Mouse (Mus musculus): ENCODE results near the gene Dagla. TPM values are rescaled to one million over a fixed set of nuclear protein-coding genes. Genes with fewer than 3 reads are reported as not detected.

Dagla gene
- polyA plus RNA-seq, 1 experiment from 2014 or later = 1.3 TPM

DNA sequence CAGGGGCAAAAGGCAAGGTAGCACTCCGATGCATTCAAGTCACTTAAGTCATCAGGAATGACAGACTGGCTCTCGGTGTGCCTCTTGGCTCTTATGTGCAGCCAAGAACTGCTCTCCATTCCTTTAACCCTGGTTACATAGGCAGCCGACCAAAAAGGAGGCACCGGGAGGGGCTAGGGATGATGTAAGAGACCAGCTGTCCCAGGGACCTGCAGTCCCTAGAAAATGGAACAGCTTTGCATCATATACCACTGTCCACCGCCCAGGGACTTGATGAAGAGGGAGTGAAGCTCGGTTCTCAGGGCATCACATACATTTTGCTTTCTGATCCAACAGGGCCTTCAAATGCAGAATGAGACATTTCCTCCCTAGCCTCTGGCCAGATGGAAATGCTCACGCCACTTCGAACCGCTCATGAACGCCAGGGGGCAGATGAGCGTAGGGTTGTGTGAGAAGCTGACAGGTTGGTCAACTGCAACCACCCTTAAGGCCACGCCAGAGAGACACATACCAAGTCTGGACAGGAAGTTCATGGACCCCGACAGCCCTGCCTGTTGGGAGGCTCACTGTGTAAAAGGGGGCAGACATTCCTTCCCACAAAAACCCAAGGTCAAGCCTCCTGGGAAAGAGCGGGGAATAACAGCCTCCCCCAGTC, 38.4 kb downstream of the Dagla start:
- Histone ChIP-seq H3K36me3 (ENCODE audit: control insufficient read depth, insufficient read depth) (no peaks in the 10 kb centered on the region; the same call in 1 of the 2 replicates), H3K27me3 (replicated peaks; ENCODE audit: control insufficient read depth, insufficient read depth, low read length) (no peaks in the 10 kb centered on the region), H3K4me1 (replicated peaks; ENCODE audit: control insufficient read depth, insufficient read depth, low read length) (peaks cover 13% of the 10 kb centered on the region; the same call in 1 of the 2 replicates), H3K9me3 (ENCODE audit: control insufficient read depth) (no peaks in the 10 kb centered on the region), H3K27ac (ENCODE audit: low read depth, low read length) (peak overlapping the region; percentile 41), H3K4me2 (replicated peaks; ENCODE audit: low read depth) (no peak overlapping the region), H3K9ac (ENCODE audit: low read depth, low read length) (no peak overlapping the region), H3K4me3 (ENCODE audit: low read depth, low read length) (no peak overlapping the region)
- TF ChIP-seq CTCF (IDR thresholded peaks at IDR 0.05; ENCODE audit: low read depth) = peak; percentile 94
- ATAC-seq = peak; percentile 20; the same call in 1 of the 2 replicates
- WGBS = 27% methylated on average over 14 of the region's 14 CpGs

- no peak for TF ChIP-seq CTCF (IDR thresholded peaks at IDR 0.05; ENCODE audit: low read depth)
- H3K27ac ChIP-seq (ENCODE audit: low read depth, low read length) = no peak overlapping the region
These were observed 43.3 kb downstream of the Dagla start for GRCm38 (mm10) chr19:10261369-10261768.

DNA sequence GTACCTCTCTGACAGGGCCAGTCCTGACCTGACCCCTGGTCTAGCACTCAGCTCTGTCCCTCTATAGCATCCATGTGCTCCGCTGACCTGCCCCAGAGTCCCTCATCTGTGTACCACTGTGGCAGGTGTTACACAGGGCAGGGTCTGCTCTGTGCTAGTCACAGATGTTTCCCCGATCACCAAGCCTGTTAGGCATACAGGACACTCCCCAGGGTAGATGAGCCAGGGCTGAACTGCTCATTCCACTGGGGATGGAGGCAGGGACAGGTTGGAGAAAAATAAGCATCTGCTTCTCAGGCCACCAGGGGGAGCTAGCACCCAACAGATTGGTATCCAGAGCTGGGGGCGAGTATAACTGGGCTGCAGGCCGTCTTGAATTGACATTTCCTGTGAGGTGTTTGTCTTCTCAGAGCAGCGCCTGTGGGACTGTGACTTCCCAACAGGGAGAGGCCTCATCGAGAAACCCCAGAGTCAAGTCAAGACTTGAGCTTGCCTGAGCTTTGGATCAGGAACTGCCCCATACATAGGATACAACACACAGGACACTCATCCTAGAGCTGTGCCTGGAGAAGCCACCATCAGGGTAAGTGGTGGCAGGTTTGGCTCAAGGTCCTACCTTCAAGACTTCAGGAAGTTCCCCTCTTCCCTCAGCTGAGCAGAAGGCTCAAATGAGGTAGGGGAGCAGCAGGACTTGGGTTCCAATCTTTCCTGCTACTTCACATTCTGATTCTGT, 46.2 kb downstream of the Dagla start:
- WGBS = 21% methylated on average over 6 of the region's 6 CpGs

More at GRCm38 (mm10) chr19:10261369-10261768, 43.3 kb downstream of the Dagla start:
- Histone ChIP-seq H3K4me2 (replicated peaks; ENCODE audit: low read depth) (no peak overlapping the region), H3K9ac (ENCODE audit: low read depth, low read length) (no peak overlapping the region), H3K27me3 (replicated peaks; ENCODE audit: control insufficient read depth, insufficient read depth, low read length) (no peaks in the 10 kb centered on the region), H3K36me3 (ENCODE audit: control insufficient read depth, insufficient read depth) (no peaks in the 10 kb centered on the region; the same call in 1 of the 2 replicates), H3K9me3 (ENCODE audit: control insufficient read depth) (no peaks in the 10 kb centered on the region), H3K4me1 (replicated peaks; ENCODE audit: control insufficient read depth, insufficient read depth, low read length) (no peaks in the 10 kb centered on the region; the same call in 1 of the 2 replicates), H3K4me3 (ENCODE audit: low read depth, low read length) (no peak overlapping the region)
- 50% methylated on average over 7 of the region's 7 CpGs for WGBS
- peak; percentile 64 for ATAC-seq

DNA sequence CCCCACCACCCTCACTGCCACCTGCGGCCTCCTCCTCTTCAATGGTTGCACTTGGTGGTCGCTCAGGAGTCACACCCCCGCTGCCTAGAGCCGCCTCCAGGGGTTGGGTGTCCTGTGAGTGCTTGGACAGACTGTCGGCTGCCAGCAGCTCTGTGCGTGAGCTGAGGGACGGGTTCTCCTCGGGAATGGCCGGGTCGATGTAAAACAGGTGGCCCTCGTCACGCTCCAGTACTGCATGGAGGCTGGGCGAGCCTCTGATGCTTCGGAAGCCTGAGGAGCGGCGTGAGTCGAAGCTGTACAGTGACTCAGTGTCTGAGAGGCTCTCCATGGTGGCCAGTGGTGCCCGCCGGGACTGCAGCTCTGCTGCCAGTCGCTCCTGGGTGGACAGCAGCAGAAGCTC, 56.5 kb downstream of the Dagla start:
- no peak overlapping the region for H3K4me3 ChIP-seq (ENCODE audit: low read depth, low read length)
- TF ChIP-seq CTCF (IDR thresholded peaks at IDR 0.05; ENCODE audit: low read depth) = no peak
- H3K4me1 ChIP-seq (replicated peaks; ENCODE audit: control insufficient read depth, insufficient read depth, low read length) = no peaks in the 10 kb centered on the region
- H3K9ac ChIP-seq (ENCODE audit: low read depth, low read length) = no peak overlapping the region
- H3K27ac ChIP-seq (ENCODE audit: low read depth, low read length) = no peak overlapping the region
- WGBS = 59% methylated on average over 20 of the region's 20 CpGs
- H3K36me3 ChIP-seq (ENCODE audit: control insufficient read depth, insufficient read depth) = no peaks in the 10 kb centered on the region
- ATAC-seq = no peak
- H3K9me3 ChIP-seq (ENCODE audit: control insufficient read depth) = no peaks in the 10 kb centered on the region
- no peaks in the 10 kb centered on the region for H3K27me3 ChIP-seq (replicated peaks; ENCODE audit: control insufficient read depth, insufficient read depth, low read length)
- H3K4me2 ChIP-seq (replicated peaks; ENCODE audit: low read depth) = no peak overlapping the region

More for the DNA sequence above, 46.2 kb downstream of the Dagla start:
- Histone ChIP-seq H3K9ac (ENCODE audit: low read depth, low read length) (no peak overlapping the region), H3K4me2 (replicated peaks; ENCODE audit: low read depth) (no peak overlapping the region), H3K9me3 (ENCODE audit: control insufficient read depth) (no peaks in the 10 kb centered on the region), H3K36me3 (ENCODE audit: control insufficient read depth, insufficient read depth) (no peaks in the 10 kb centered on the region; the same call in 1 of the 2 replicates), H3K27me3 (replicated peaks; ENCODE audit: control insufficient read depth, insufficient read depth, low read length) (no peaks in the 10 kb centered on the region), H3K27ac (ENCODE audit: low read depth, low read length) (no peak overlapping the region), H3K4me3 (ENCODE audit: low read depth, low read length) (no peak overlapping the region), H3K4me1 (replicated peaks; ENCODE audit: control insufficient read depth, insufficient read depth, low read length) (no peaks in the 10 kb centered on the region)
- peak; percentile 98 for TF ChIP-seq CTCF (IDR thresholded peaks at IDR 0.05; ENCODE audit: low read depth)
- ATAC-seq = peak; percentile 39

DNA sequence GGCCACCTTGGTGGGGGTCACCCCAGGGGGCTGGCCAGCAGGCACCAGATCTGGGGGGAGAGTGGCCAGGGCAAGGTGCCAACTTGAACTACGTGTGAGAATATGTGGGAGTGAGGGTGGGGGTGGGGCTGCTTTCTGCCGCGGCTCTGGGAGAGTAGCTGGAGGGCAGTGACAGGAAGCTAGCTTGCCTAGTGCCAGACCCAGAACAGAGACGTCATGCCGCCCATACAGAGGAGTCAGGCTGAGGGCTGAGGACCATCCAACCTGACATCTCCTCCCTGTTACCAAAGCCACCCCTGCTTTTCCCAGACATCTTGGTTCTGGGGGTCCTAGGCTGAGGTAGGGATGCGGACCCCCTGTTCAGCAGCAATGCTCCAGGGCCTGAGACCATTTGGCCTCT, 57.5 kb downstream of the Dagla start:
- no peak for ATAC-seq
- TF ChIP-seq CTCF (IDR thresholded peaks at IDR 0.05; ENCODE audit: low read depth) = no peak
- Histone ChIP-seq H3K9me3 (ENCODE audit: control insufficient read depth) (no peaks in the 10 kb centered on the region), H3K4me3 (ENCODE audit: low read depth, low read length) (no peak overlapping the region), H3K27ac (ENCODE audit: low read depth, low read length) (no peak overlapping the region), H3K36me3 (ENCODE audit: control insufficient read depth, insufficient read depth) (no peaks in the 10 kb centered on the region), H3K27me3 (replicated peaks; ENCODE audit: control insufficient read depth, insufficient read depth, low read length) (no peaks in the 10 kb centered on the region), H3K9ac (ENCODE audit: low read depth, low read length) (no peak overlapping the region), H3K4me2 (replicated peaks; ENCODE audit: low read depth) (no peak overlapping the region), H3K4me1 (replicated peaks; ENCODE audit: control insufficient read depth, insufficient read depth, low read length) (no peaks in the 10 kb centered on the region)
- WGBS = 46% methylated on average over 6 of the region's 6 CpGs

DNA sequence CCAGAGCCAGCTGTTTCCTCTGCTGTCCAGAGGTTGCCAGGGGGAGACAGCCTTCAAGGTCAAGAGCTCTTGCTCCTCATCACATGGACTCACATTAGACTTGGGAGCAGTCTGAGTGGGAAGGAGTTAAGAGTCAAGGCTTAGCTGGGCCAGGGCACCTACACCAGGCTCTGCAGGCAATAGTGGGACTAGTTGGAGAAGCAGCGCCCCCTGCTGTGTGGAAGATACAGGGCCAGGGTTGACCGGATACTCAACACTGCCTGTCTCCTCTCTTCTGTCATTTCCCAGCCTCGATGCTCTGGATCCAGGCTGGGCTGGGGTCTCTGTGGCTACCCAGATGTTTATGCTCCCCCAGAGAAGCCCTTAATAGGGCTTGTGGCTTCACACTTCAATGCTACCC, 60.5 kb downstream of the Dagla start:
- Histone ChIP-seq H3K36me3 (ENCODE audit: control insufficient read depth, insufficient read depth) (no peaks in the 10 kb centered on the region), H3K27ac (ENCODE audit: low read depth, low read length) (no peak overlapping the region), H3K4me2 (replicated peaks; ENCODE audit: low read depth) (no peak overlapping the region), H3K9me3 (ENCODE audit: control insufficient read depth) (no peaks in the 10 kb centered on the region), H3K9ac (ENCODE audit: low read depth, low read length) (no peak overlapping the region), H3K4me3 (ENCODE audit: low read depth, low read length) (no peak overlapping the region), H3K27me3 (replicated peaks; ENCODE audit: control insufficient read depth, insufficient read depth, low read length) (no peaks in the 10 kb centered on the region), H3K4me1 (replicated peaks; ENCODE audit: control insufficient read depth, insufficient read depth, low read length) (no peaks in the 10 kb centered on the region)
- ATAC-seq = 0 out of 2 replicates have a peak, but pooled peaks have one; percentile 28
- peak; percentile 83 for TF ChIP-seq CTCF (IDR thresholded peaks at IDR 0.05; ENCODE audit: low read depth)
- 14% methylated on average over 3 of the region's 3 CpGs for WGBS

Data from intestine, postnatal 0 days (tissue).